Mouse (Mus musculus) brain, embryonic 14.5 days (tissue): ENCODE results near the gene Ppm1k.

Source experiments
- CTCF ChIP-seq: fragments of 200-500 bp; IDR thresholded peaks from 2 replicates; pipeline ENCODE4 v1.5.1; 2012; ENCODE audit warnings: inconsistent platforms, mild to moderate bottlenecking, moderate library complexity, borderline replicate concordance; ENCODE audit not compliant: insufficient read depth, insufficient read length; ENCODE audit errors: extremely low read depth
- POLR2A ChIP-seq: fragments of 200-500 bp; IDR thresholded peaks from 2 replicates; pipeline ENCODE4 v1.6.1; 2012; ENCODE audit warnings: mild to moderate bottlenecking, inconsistent platforms, borderline replicate concordance; ENCODE audit not compliant: poor library complexity, insufficient read depth, insufficient read length, severe bottlenecking; ENCODE audit errors: extremely low read depth

GRCm38 (mm10) chr6:57535971-57536669 lies 852 bp upstream of the Ppm1k start:
- TF ChIP-seq POLR2A, result no peak
- TF ChIP-seq CTCF, result no peak
